Mouse (Mus musculus) urinary bladder, postnatal 36 days (tissue): Measurements from ENCODE around the gene Bbs4.

Experiments used
- DNase-seq, 2 experiments: peaks; one replicate each; pipeline ENCODE4 v3.0.0; 2022; ENCODE audit warnings: low spot score in 2 of 2, mixed read lengths in 1 of 2

Gene Bbs4

GRCm38 (mm10) chr9:59291688-59292492 lies 61.4 kb downstream of the Bbs4 start:
- DNase-seq, result no peak

- peak; percentile 96 to 99 for DNase-seq
These were observed 62.2 kb downstream of the Bbs4 start, which contains the start of gene Adpgk for GRCm38 (mm10) chr9:59290957-59291687. Adpgk (plus strand) TSS chr9:59291558.

GRCm38 (mm10) chr9:59289529-59290115 lies 63.7 kb downstream of the Bbs4 start:
- DNase-seq, result no peak

- no peak for DNase-seq
These were observed 64.5 kb downstream of the Bbs4 start for GRCm38 (mm10) chr9:59288685-59289410.

- DNase-seq, result no peak
These were observed 65.2 kb downstream of the Bbs4 start for GRCm38 (mm10) chr9:59288058-59288457.

GRCm38 (mm10) chr9:59285614-59286013 lies 67.7 kb downstream of the Bbs4 start:
- no peak for DNase-seq

- DNase-seq, result no peak
These were observed 70.7 kb downstream of the Bbs4 start for GRCm38 (mm10) chr9:59282683-59282986.

GRCm38 (mm10) chr9:59281871-59282682 lies 71.2 kb downstream of the Bbs4 start:
- DNase-seq, result peak; percentile 59 to 77

GRCm38 (mm10) chr9:59280888-59281287 lies 72.4 kb downstream of the Bbs4 start:
- DNase-seq, result no peak

- DNase-seq, result no peak
These were observed 74.6 kb downstream of the Bbs4 start for GRCm38 (mm10) chr9:59278694-59279093.

GRCm38 (mm10) chr9:59278199-59278598 lies 75.1 kb downstream of the Bbs4 start:
- DNase-seq, result no peak

GRCm38 (mm10) chr9:59274846-59275455 lies 78.4 kb downstream of the Bbs4 start:
- DNase-seq, result no peak

GRCm38 (mm10) chr9:59273199-59273598 lies 80.1 kb downstream of the Bbs4 start:
- DNase-seq, result no peak
